Comparison of ENCODE assay signal across 9 mouse cellular contexts in genomic region chr7:141176173-141176572, GRCm38 (mm10). TPM values are rescaled to one million over a fixed set of nuclear protein-coding genes. Genes with fewer than 3 reads are reported as not detected.
DNase-seq lines count a peak whose midpoint lies in the region; ATAC-seq lines count a peak whose summit lies in the region.
"Had no signal": no experiment of that assay in that cellular context is flagged by ENCODE, and none has a peak within 500 bp of the region (broad histone marks: within the 10 kb centered on the region; RNA-seq: fewer than 3 reads in every experiment).

No protein-coding gene starts in this region.

- no peak for ATAC-seq in forebrain, embryonic 11.5 days (replicated peaks; ENCODE audit: low FRiP score)
- no peak for ATAC-seq in forebrain, embryonic 12.5 days (ENCODE audit: low FRiP score)
- peak; percentile 70 for ATAC-seq in monocyte, adult 5-6 weeks (replicated peaks; ENCODE audit: insufficient number of reproducible peaks, low FRiP score, low TSS enrichment, poor library complexity, severe bottlenecking)

- H3K4me1 ChIP-seq in forebrain, embryonic 11.5 days (replicated peaks; ENCODE audit: control insufficient read depth, insufficient read depth, low read length): 0 out of 2 replicates have a peak, but pooled peaks cover 2% of the 10 kb centered on the region
- peaks cover 7% of the 10 kb centered on the region; the same call in 1 of the 2 replicates for H3K4me1 ChIP-seq in forebrain, embryonic 12.5 days

- no peak overlapping the region for H3K4me3 ChIP-seq in forebrain, embryonic 11.5 days (ENCODE audit: low read depth, low read length)
- no peak overlapping the region for H3K4me3 ChIP-seq in forebrain, embryonic 12.5 days (replicated peaks)
- H3K4me3 ChIP-seq: stomach, embryonic 15.5 days had no signal

- no peak overlapping the region for H3K27ac ChIP-seq in forebrain, embryonic 11.5 days (ENCODE audit: low read depth, low read length)
- H3K27ac ChIP-seq in forebrain, embryonic 12.5 days: no peak overlapping the region
- H3K27ac ChIP-seq: stomach, embryonic 15.5 days had no signal

- intact Hi-C loops in left cerebral cortex, postnatal 4 days (cut with DNase I): loop anchor here (10.0 kb wide), 3 partner anchors 111 to 321 kb away; partner anchors contain the start of genes B4galnt4, Bet1l, Cox8b and Gm45785

- no peaks in the 10 kb centered on the region for H3K36me3 ChIP-seq in forebrain, embryonic 11.5 days (ENCODE audit: control insufficient read depth, insufficient read depth, low read length)
- no peaks in the 10 kb centered on the region for H3K36me3 ChIP-seq in forebrain, embryonic 12.5 days (replicated peaks)
- H3K36me3 ChIP-seq: stomach, embryonic 15.5 days had no signal

- H3K9ac ChIP-seq in forebrain, embryonic 11.5 days (ENCODE audit: low read length): no peak overlapping the region
- no peak overlapping the region for H3K9ac ChIP-seq in forebrain, embryonic 12.5 days
- H3K9ac ChIP-seq: stomach, embryonic 15.5 days had no signal

- no peak overlapping the region for H3K4me2 ChIP-seq in forebrain, embryonic 11.5 days (ENCODE audit: low read depth, low read length, severe bottlenecking)
- H3K4me2 ChIP-seq in forebrain, embryonic 12.5 days: no peak overlapping the region
- H3K4me2 ChIP-seq: stomach, embryonic 15.5 days had no signal

- H3K27me3 ChIP-seq in forebrain, embryonic 11.5 days (ENCODE audit: control insufficient read depth, insufficient read depth, low read length): no peaks in the 10 kb centered on the region
- peaks cover 4% of the 10 kb centered on the region; the same call in 1 of the 2 replicates for H3K27me3 ChIP-seq in forebrain, embryonic 12.5 days
- H3K27me3 ChIP-seq: stomach, embryonic 15.5 days had no signal

- 2% methylated on average over 8 of the region's 8 CpGs for WGBS in forebrain, embryonic 11.5 days
- 3% methylated on average over 8 of the region's 8 CpGs for WGBS in forebrain, embryonic 12.5 days

- peak; percentile 92 for DNase-seq in forebrain, embryonic 11.5 days (ENCODE audit: low spot score)
- peak; percentile 90 to 92 for DNase-seq in cerebellum, adult 18-20 months
- DNase-seq in frontal cortex, postnatal 10 days (ENCODE audit: low spot score in 2 of 2): peak; percentile 71 to 82
- DNase-seq in hindlimb bud, embryonic 11.5 days (ENCODE audit: extremely low spot score, low read depth, low spot score): peak; percentile 86
- DNase-seq in left cerebral cortex, postnatal 4 days: peak; percentile 88
- peak; percentile 81 to 83 for DNase-seq in spleen, postnatal 36 days (ENCODE audit: low spot score in 2 of 2)

- H3K9me3 ChIP-seq in forebrain, embryonic 11.5 days (ENCODE audit: control insufficient read depth, low read length): no peaks in the 10 kb centered on the region
- H3K9me3 ChIP-seq in forebrain, embryonic 12.5 days: no peaks in the 10 kb centered on the region
- H3K9me3 ChIP-seq: stomach, embryonic 15.5 days had no signal

RNA-seq across cellular contexts. Expression of gene Rnh1, which starts 3.5 kb away (rescaled TPM):
- polyA plus RNA-seq in forebrain, embryonic 11.5 days (2014; fragmentation: Nextera tagmentation; extraction: Ambion mirVana): 56.7 and 65.2 TPM in 2 replicates
- 47.2 and 49.7 TPM in 2 replicates for polyA plus RNA-seq in forebrain, embryonic 12.5 days (2016; fragmentation: Nextera tagmentation; extraction: Ambion mirVana)
- 10 to 100 TPM; 20.1 to 25.3 TPM for total RNA-seq in left cerebral cortex, postnatal 4 days (2021)
- 73.1 to 101 TPM (median 77.7 TPM) in 3 replicates for total RNA-seq in monocyte, adult 5-6 weeks (2017)

RNA-seq across cellular contexts. Expression of gene Hras, which starts 17.6 kb away (rescaled TPM):
- 87.5 and 116 TPM in 2 replicates for polyA plus RNA-seq in forebrain, embryonic 11.5 days (2014; fragmentation: Nextera tagmentation; extraction: Ambion mirVana)
- polyA plus RNA-seq in forebrain, embryonic 12.5 days (2016; fragmentation: Nextera tagmentation; extraction: Ambion mirVana): 79.1 and 89.4 TPM in 2 replicates
- total RNA-seq in left cerebral cortex, postnatal 4 days (2021): 100 to 1,000 TPM; 194 to 211 TPM
- 22.4 to 25.6 TPM (median 25.2 TPM) in 3 replicates for total RNA-seq in monocyte, adult 5-6 weeks (2017)

RNA-seq across cellular contexts. Expression of gene Lrrc56, which starts 17.8 kb away (rescaled TPM):
- 14.0 and 16.1 TPM in 2 replicates for polyA plus RNA-seq in forebrain, embryonic 11.5 days (2014; fragmentation: Nextera tagmentation; extraction: Ambion mirVana)
- polyA plus RNA-seq in forebrain, embryonic 12.5 days (2016; fragmentation: Nextera tagmentation; extraction: Ambion mirVana): 14.2 and 16.0 TPM in 2 replicates
- 1 to 10 TPM; 6.2 to 7.4 TPM for total RNA-seq in left cerebral cortex, postnatal 4 days (2021)
- total RNA-seq in monocyte, adult 5-6 weeks (2017): 2.1 to 2.8 TPM (median 2.1 TPM) in 3 replicates

RNA-seq across cellular contexts. Expression of gene Lmntd2, which starts 37.7 kb away (rescaled TPM):
- 3.3 TPM in 2 replicates for polyA plus RNA-seq in forebrain, embryonic 11.5 days (2014; fragmentation: Nextera tagmentation; extraction: Ambion mirVana)
- 3.3 and 3.7 TPM in 2 replicates for polyA plus RNA-seq in forebrain, embryonic 12.5 days (2016; fragmentation: Nextera tagmentation; extraction: Ambion mirVana)
- under 1 TPM in 1 of 2 experiments, not detected in 1; 0.18 TPM for total RNA-seq in left cerebral cortex, postnatal 4 days (2021)
- 1.6 TPM in 1 of 3 replicates, not detected in the others for total RNA-seq in monocyte, adult 5-6 weeks (2017)

RNA-seq across cellular contexts. Expression of gene Rassf7, which starts 39.5 kb away (rescaled TPM):
- polyA plus RNA-seq in forebrain, embryonic 11.5 days (2014; fragmentation: Nextera tagmentation; extraction: Ambion mirVana): 47.4 and 49.3 TPM in 2 replicates
- 35.4 and 38.5 TPM in 2 replicates for polyA plus RNA-seq in forebrain, embryonic 12.5 days (2016; fragmentation: Nextera tagmentation; extraction: Ambion mirVana)
- total RNA-seq in left cerebral cortex, postnatal 4 days (2021): 1 to 10 TPM; 3.8 to 4.7 TPM
- total RNA-seq in monocyte, adult 5-6 weeks (2017): 1.4 to 11.5 TPM (median 1.9 TPM) in 3 replicates
